Mouse (Mus musculus) ovary, adult 2 months (tissue): ENCODE data around the gene Cfap57. TPM values are rescaled to one million over a fixed set of nuclear protein-coding genes. Genes with fewer than 3 reads are reported as not detected.

Source experiments
- polyA plus RNA-seq: library from polyadenylated mRNA; depleted of rRNA; stranded (reverse); fragments of >200 nt; gene quantifications from 2 replicates; pipeline ENCODE4 v1.2.3, GENCODE M21; 2012; rRNA removed

Cfap57 gene
- polyA plus RNA-seq, result 1.4 TPM in 2 replicates

DNA sequence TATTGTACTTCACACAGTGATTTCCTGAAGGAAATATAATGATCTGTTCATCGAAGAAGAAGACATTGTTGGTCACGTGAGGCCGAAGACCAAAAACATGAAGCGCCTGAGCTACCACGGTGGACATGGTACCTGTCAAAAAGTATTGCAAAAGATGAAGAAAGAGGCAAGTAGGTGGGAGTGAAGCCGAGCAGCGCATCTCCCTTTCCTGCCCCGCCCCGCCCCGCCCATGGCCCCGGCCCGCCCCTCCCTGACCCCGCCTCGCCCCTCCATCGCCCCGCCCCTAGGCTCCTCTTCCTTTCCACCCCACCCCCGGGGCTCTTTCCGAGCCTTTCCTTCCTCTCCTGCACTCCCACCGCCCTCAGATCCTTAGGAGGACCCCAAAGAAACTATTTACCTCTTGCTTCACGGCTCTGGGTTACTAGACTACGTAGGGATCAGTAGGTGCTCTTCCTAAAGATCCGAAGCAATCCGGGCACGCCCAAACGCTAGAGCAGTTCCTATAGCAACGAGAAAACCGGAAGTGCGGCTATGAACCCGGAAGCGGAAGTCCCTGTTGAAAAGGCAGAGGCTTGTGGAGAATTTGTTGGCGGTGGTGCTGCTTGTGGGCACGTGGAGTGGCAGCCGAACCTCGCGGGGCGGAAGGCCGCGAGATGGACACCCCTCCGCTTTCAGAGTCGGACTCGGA is at the start of gene Cfap57, which contains the start of gene Ebna1bp2:
TSS of gene Cfap57 (minus strand) at position 499 of the 688 bp plus-strand sequence.
TSS of gene Ebna1bp2 (plus strand) at position 521 of the 688 bp plus-strand sequence.

DNA sequence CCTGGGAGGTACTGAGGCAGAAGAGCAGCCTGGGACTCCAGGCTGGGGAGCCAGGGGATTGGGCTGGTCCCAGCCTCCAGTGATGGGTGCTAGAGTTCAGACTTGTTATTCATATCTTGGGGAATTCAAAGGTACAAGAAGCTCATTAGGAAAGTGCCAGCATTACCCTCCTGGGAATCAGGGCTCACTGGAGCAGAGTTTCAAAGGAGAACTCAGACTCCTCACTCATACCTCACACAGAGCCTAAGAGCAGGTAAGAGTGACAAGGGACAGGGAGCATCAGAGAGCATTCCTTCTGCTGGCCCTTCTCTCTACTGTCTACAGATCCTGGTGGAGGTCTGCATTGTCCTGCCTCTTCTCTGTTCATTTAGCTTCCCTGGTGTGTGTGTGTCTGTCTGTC is 38.1 kb upstream of the Cfap57 start, which contains the start of gene Olfr62:
TSS of gene Olfr62 (plus strand) at position 301 of the 400 bp plus-strand sequence.

DNA sequence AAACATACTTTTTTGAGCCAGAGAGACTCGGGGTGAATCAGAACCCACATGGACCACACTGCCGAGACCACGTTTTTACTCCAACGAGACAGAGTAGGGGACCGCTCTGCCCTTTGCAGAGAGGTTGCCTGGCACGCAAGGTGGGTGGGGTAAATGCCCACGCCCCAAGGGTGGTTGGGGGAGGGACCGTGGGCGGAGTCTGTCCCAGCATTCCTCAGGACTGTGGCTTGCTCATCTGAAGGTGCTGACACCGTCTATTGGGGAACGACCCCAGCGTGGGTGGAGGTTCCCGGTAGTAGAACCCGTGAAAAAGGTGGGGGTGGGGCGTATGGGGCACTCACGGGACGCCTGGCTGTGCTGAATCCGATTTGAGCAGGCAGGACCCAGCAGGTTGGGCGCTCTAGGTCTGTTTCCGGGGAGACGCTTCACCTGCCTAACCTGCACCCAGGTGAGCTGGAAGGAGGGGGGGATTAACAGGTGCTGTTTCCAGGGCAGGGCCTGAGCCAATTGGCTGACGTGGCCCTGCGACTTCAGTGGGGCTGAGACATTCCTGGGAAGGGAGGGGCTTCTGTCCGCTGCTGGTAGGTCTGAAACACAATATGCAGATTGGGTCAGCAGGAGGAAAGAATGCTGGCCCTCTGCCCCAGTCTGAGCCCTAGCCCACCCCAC is 76.9 kb downstream of the Cfap57 start, which contains the start of gene Tmem125:
TSS of gene Tmem125 (minus strand) at position 453 of the 669 bp plus-strand sequence.

DNA sequence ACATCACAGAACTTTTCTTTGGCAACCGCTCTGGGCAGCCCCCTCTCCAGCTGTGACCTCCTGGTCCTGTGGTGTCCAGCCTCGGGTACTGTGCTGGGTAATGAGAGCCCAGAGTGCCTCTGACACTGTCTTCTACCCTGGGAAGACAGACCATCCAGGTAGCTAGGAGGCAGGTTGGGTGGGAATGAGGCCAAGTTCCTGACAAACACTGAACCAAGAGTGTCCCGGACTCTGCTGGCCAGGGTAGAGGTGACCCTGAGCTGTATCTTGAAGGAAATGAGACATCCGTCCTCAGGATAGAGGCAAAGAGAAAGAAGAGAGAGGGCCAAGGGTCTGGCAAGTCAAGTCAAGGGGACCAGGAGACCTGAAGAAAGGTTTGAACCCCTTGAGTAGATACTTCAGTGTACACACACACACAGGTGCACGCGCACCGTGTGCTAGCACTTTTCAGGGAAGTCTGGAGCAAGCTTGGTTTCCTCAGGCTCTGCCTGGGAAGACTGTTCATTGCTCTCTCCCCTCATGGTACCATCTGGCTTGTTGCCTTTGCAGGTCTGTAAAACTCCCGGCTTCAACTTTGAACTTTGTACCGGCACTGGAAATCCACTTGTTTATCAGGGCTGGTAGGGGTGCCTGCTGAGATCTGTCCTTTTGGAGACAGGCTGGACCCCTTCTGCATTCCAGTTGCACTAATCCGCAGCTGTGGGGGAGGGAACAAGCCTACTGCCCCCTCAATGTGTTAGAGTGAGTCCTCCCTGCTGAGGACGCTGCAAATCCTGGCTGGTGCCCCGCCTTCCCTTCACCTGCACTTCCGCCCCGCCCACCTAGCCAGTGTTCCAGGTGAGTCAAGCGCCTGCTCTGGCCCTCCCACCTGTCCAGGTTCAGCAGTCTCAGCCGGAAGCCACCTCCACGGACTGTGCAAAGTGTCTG is 93.9 kb downstream of the Cfap57 start, which contains the start of gene 2610528J11Rik:
TSS of gene 2610528J11Rik (plus strand) at position 592 of the 927 bp plus-strand sequence.

Other genes with a start within 250 kb of the Cfap57 start
- gene Szt2, start 211.5 kb downstream of the Cfap57 start, polyA plus RNA-seq, result 39.0 and 47.1 TPM in 2 replicates
- gene Med8, start 211.4 kb downstream of the Cfap57 start, polyA plus RNA-seq, result 22.4 and 28.4 TPM in 2 replicates
- gene Elovl1, start 192.7 kb downstream of the Cfap57 start, polyA plus RNA-seq, result 195 and 237 TPM in 2 replicates
- 38.7 and 71.9 TPM in 2 replicates for gene Cdc20, start 183.4 kb downstream of the Cfap57 start, polyA plus RNA-seq
- gene Mpl, start 163.3 kb downstream of the Cfap57 start, polyA plus RNA-seq, result 0.09 and 0.16 TPM in 2 replicates
- gene Tie1, start 130.7 kb downstream of the Cfap57 start, polyA plus RNA-seq, result 62.5 and 72.4 TPM in 2 replicates
- 10.5 and 10.7 TPM in 2 replicates for gene 2610528J11Rik, start 93.8 kb downstream of the Cfap57 start, polyA plus RNA-seq
- 16.5 and 17.4 TPM in 2 replicates for gene Tmem125, start 76.7 kb downstream of the Cfap57 start, polyA plus RNA-seq
- gene Ebna1bp2, start within 50 bp of the Cfap57 start, polyA plus RNA-seq, result 23.4 and 28.9 TPM in 2 replicates
- not detected in 2 replicates for gene Olfr62, start 38.2 kb upstream of the Cfap57 start, polyA plus RNA-seq
- not detected in 2 replicates for gene Olfr1342, start 72.0 kb upstream of the Cfap57 start, polyA plus RNA-seq
- not detected in 2 replicates for gene Olfr1341, start 82.7 kb upstream of the Cfap57 start, polyA plus RNA-seq
- not detected in 2 replicates for gene Olfr1340, start 99.4 kb upstream of the Cfap57 start, polyA plus RNA-seq
- not detected in 2 replicates for gene Olfr1339, start 111.4 kb upstream of the Cfap57 start, polyA plus RNA-seq
- gene Olfr1338, start 138.0 kb upstream of the Cfap57 start, polyA plus RNA-seq, result not detected in 2 replicates
- not detected in 2 replicates for gene Olfr1337, start 161.8 kb upstream of the Cfap57 start, polyA plus RNA-seq
- not detected in 2 replicates for gene Olfr1335, start 189.2 kb upstream of the Cfap57 start, polyA plus RNA-seq
- gene Olfr1333, start 215.5 kb upstream of the Cfap57 start, polyA plus RNA-seq, result not detected in 2 replicates
- gene Olfr1331, start 243.9 kb upstream of the Cfap57 start, polyA plus RNA-seq, result not detected in 2 replicates